Mouse (Mus musculus) myocyte (in vitro differentiated cells): ENCODE data around the gene Med14. TPM values are rescaled to one million over a fixed set of nuclear protein-coding genes. Genes with fewer than 3 reads are reported as not detected.

ENCODE experiments used
- H3K27me3 ChIP-seq: one replicate; pipeline ENCODE4 v1.6.1; 2011; ENCODE audit not compliant: control insufficient read depth, insufficient read depth, insufficient read length
- H3K36me3 ChIP-seq: one replicate; pipeline ENCODE4 v1.6.1; 2011; ENCODE audit not compliant: control insufficient read depth, insufficient read depth
- H3K4me2 ChIP-seq: one replicate; pipeline ENCODE4 v1.6.1; 2011; ENCODE audit warnings: low read depth, control low read depth
- H3K4me3 ChIP-seq: one replicate; pipeline ENCODE4 v1.5.1; 2011; ENCODE audit warnings: mild to moderate bottlenecking, control low read depth, moderate library complexity
- H3K79me2 ChIP-seq: one replicate; pipeline ENCODE4 v1.6.1; 2011; ENCODE audit not compliant: control insufficient read depth, insufficient read depth
- H3ac ChIP-seq: one replicate; pipeline ENCODE4 v1.6.1; 2011; ENCODE audit not compliant: control insufficient read depth, insufficient read length
- CEBPB ChIP-seq: IDR thresholded peaks from 2 replicates; pipeline ENCODE4 v1.6.1; 2011; ENCODE audit warnings: mild to moderate bottlenecking, moderate library complexity; ENCODE audit not compliant: poor library complexity, insufficient read depth, severe bottlenecking
- E2F4 ChIP-seq: IDR thresholded peaks from one replicate; pipeline ENCODE4 v1.6.1; 2011; ENCODE audit warnings: mild to moderate bottlenecking, control low read depth, moderate library complexity; ENCODE audit not compliant: insufficient read depth
- MAX ChIP-seq: IDR thresholded peaks from one replicate; pipeline ENCODE4 v1.6.1; 2011; ENCODE audit warnings: low read depth, mild to moderate bottlenecking, control low read depth
- MYOD1 ChIP-seq, 3 experiments: IDR thresholded peaks; one replicate each; pipeline ENCODE4 v1.6.1; 2011; ENCODE audit warnings: control low read depth in 2 of 3, low read depth in 2 of 3, mild to moderate bottlenecking in 2 of 3, moderate library complexity in 1 of 3; ENCODE audit not compliant: insufficient read length in 2 of 3, control insufficient read depth in 1 of 3
- MYOG ChIP-seq, 3 experiments: IDR thresholded peaks; one replicate each; pipeline ENCODE4 v1.6.1; 2011; ENCODE audit warnings: control low read depth in 2 of 3, low read depth in 2 of 3, mild to moderate bottlenecking in 2 of 3; ENCODE audit not compliant: insufficient read length in 2 of 3, control insufficient read depth in 1 of 3, insufficient read depth in 1 of 3
- POLR2A ChIP-seq: IDR thresholded peaks from one replicate; pipeline ENCODE4 v1.6.1; 2011; ENCODE audit warnings: low read depth, mild to moderate bottlenecking, control low read depth, moderate library complexity; ENCODE audit not compliant: insufficient read length
- POLR2AphosphoS2 ChIP-seq: IDR thresholded peaks from one replicate; pipeline ENCODE4 v1.6.1; 2011; ENCODE audit warnings: low read depth, control low read depth; ENCODE audit not compliant: insufficient read length
- REST ChIP-seq: IDR thresholded peaks from one replicate; pipeline ENCODE4 v1.6.1; 2011; ENCODE audit warnings: mild to moderate bottlenecking, control low read depth, moderate library complexity; ENCODE audit not compliant: insufficient read depth, insufficient read length
- SRF ChIP-seq: IDR thresholded peaks from one replicate; pipeline ENCODE4 v1.6.1; 2011; ENCODE audit warnings: low read depth; ENCODE audit not compliant: control insufficient read depth, insufficient read length
- TCF12 ChIP-seq: IDR thresholded peaks from one replicate; pipeline ENCODE4 v1.6.1; 2011; ENCODE audit warnings: mild to moderate bottlenecking, control low read depth; ENCODE audit not compliant: poor library complexity, insufficient read depth, severe bottlenecking
- TCF3 ChIP-seq: IDR thresholded peaks from one replicate; pipeline ENCODE4 v1.6.1; 2011; ENCODE audit warnings: low read depth, control low read depth; ENCODE audit not compliant: insufficient read length
- USF1 ChIP-seq: IDR thresholded peaks from one replicate; pipeline ENCODE4 v1.6.1; 2011; ENCODE audit warnings: low read depth, mild to moderate bottlenecking, control low read depth, moderate library complexity
- polyA plus RNA-seq: library from polyadenylated mRNA; unstranded; fragments of >200 nt; fragmentation: generic; extraction: Trizol; gene quantifications from one replicate; pipeline ENCODE4 v1.2.1, GENCODE M21; 2012; ENCODE audit warnings: missing spikeins

Gene Med14
- polyA plus RNA-seq, 1 experiment: 8.4 TPM

DNA sequence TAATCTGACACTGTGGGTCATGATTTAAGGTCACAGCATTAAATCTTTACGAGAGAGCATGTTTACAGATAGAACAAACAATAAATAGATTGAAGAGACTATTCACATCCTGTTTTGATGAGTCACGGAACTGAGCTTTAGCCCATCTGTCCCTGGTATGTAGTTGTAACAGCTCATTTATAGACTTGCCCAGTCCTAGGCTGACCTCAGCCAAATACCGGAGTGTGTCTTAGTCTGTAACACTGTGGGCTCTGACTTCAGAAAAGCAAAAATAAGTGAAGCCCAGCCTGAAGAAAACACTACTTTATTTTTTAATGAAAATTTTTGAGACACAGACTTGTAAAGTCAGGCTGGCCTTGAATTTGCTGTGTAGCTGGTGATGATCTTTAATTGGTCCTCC is 11.4 kb upstream of the Med14 start:
- Histone ChIP-seq H3K79me2 (no peaks in the 10 kb centered on the region), H3K27me3 (no peaks in the 10 kb centered on the region), H3ac (no peak overlapping the region), H3K4me2 (peak overlapping the region; percentile 47), H3K36me3 (no peaks in the 10 kb centered on the region), H3K4me3 (no peak overlapping the region)
- TF ChIP-seq E2F4 (no peak), MYOG (IDR thresholded peaks at IDR 0.05; ENCODE audit: control insufficient read depth in 1 of 3, insufficient read depth in 1 of 3, insufficient read length in 2 of 3, low read depth in 2 of 3) (no peak), MAX (no peak), POLR2AphosphoS2 (no peak), SRF (no peak), REST (no peak), USF1 (no peak), CEBPB (no peak), MYOD1 (IDR thresholded peaks at IDR 0.05; ENCODE audit: control insufficient read depth in 1 of 3, insufficient read length in 2 of 3, low read depth in 2 of 3) (no peak)

DNA sequence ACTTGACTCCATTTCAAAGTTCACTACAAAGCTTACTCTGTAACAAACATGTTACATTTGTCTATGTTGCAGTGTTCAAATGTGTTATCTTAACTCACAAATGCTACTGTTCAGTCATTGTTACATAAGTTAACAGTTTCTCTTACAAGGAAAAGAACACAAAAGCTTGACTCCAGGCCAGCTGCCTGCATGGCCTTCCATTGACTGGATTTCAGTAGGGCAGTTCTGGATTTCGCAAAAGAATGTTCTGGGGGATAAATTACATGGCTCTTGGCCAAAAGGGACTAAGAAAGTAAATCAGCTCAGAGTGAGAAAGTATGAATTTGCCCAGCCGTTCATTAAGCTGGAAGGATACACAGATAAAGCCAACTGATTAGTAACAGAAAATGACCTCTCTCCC is 9.7 kb upstream of the Med14 start:
- no peaks in the 10 kb centered on the region for H3K36me3 ChIP-seq
- H3K4me2 ChIP-seq: no peak overlapping the region
- no peak overlapping the region for H3ac ChIP-seq
- H3K79me2 ChIP-seq: no peaks in the 10 kb centered on the region
- H3K27me3 ChIP-seq: no peaks in the 10 kb centered on the region
- TF ChIP-seq USF1 (no peak), CEBPB (no peak), TCF3 (no peak), MYOG (IDR thresholded peaks at IDR 0.05; ENCODE audit: control insufficient read depth in 1 of 3, insufficient read depth in 1 of 3, insufficient read length in 2 of 3, low read depth in 2 of 3) (no peak)
- H3K4me3 ChIP-seq: no peak overlapping the region

DNA sequence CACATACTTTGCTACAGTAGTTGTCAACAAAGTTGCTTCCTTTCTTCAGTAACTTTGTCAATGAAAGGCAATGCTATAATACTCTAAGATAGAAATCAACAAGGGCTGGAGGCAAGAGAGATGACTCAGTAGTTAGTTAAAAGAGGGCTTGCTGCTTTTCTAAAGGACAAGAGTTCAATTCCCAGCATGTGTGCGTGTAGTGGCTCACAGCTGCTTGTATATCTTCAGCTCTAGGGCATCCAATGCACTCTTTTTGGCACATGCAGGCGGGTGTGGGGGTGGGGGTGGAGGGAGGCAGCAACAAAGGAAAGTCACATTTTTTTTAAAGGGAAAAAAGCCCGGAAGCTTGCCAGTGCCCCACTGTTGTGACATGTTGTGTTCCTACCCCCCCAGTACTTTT is 6.7 kb upstream of the Med14 start:
- Histone ChIP-seq H3K4me2 (no peak overlapping the region), H3K4me3 (no peak overlapping the region), H3K36me3 (no peaks in the 10 kb centered on the region), H3K27me3 (no peaks in the 10 kb centered on the region), H3ac (no peak overlapping the region), H3K79me2 (no peaks in the 10 kb centered on the region)
- TF ChIP-seq REST: no peak
- TF ChIP-seq MAX: no peak
- TF ChIP-seq MYOD1 (IDR thresholded peaks at IDR 0.05; ENCODE audit: control insufficient read depth in 1 of 3, insufficient read length in 2 of 3, low read depth in 2 of 3): no peak

DNA sequence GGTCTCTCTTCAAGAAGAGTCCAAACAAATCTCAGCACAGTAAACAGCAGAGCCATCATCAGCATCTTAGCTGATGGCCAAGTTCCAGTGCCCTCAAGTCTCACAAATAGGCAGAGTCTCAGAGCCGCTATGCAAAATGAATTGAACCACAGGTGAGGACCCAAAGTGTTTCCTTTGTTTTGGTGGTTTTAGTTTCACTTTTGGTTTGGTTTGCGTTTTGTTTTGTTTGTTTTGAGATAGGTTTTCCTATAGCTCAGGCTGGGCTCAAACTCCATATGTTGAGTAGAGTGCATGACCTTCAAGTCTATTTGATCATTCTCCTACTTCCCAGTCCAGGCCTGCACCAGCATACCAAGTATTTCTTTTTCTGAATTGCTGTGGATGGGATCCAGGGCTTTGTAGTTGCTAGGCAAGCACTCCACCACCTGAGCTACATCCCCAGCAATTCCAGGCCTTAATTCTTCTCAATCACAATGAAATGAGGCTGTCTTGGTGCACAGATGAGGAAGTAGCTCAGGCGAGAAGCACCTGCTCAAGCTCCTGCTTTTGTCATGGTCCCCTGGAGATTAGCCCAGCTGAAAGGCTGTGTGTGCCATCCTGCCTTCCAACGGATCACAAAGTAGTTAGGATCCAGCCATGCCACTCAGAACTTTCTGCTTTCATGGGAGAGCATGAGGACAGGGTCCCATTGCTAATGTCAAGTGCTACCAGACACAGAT is 5.1 kb upstream of the Med14 start:
- TF ChIP-seq CEBPB (no peak), TCF3 (no peak), MYOG (IDR thresholded peaks at IDR 0.05; ENCODE audit: control insufficient read depth in 1 of 3, insufficient read depth in 1 of 3, insufficient read length in 2 of 3, low read depth in 2 of 3) (no peak), SRF (no peak), POLR2A (no peak)
- H3ac ChIP-seq: no peak overlapping the region
- no peaks in the 10 kb centered on the region for H3K79me2 ChIP-seq
- peak overlapping the region; percentile 34 for H3K4me2 ChIP-seq
- no peak overlapping the region for H3K4me3 ChIP-seq
- no peaks in the 10 kb centered on the region for H3K36me3 ChIP-seq
- no peaks in the 10 kb centered on the region for H3K27me3 ChIP-seq

DNA sequence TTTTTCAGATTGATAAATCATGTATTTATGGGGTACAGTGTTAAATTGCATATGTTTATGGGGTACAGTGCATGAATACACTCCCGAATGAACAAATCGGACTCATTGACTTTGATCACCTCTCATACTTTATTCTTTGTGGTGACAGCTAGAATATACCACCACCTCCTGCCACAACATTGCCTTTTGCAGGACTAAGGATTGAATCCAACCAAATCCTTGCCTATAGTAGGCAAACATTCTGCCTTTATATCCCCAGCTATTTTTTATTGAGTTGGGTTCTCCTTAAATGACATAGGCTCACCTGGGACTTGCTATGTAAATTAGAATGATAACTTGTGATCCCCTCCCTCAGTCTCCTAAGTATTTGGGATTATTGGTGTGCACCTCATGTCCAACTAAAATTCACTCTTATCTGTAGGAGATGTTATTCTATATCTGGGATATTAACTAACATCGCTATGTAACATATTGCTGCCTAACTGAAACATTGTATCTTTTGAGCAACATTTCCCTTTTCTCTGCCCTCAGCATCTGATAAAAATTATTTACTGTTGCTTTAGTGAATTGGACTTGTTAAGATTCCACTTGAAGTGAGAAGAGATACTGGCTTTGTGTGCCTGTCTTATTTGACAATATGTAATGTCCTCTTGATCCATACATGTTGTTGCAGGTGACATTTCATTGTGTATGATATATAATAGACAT is 1.4 kb upstream of the Med14 start:
- Histone ChIP-seq H3K4me2 (peak overlapping the region; percentile 82), H3K79me2 (peaks cover 30% of the 10 kb centered on the region), H3ac (no peak overlapping the region), H3K4me3 (peak overlapping the region; percentile 43), H3K27me3 (no peaks in the 10 kb centered on the region), H3K36me3 (no peaks in the 10 kb centered on the region)
- no peak for TF ChIP-seq POLR2A
- no peak for TF ChIP-seq USF1
- no peak for TF ChIP-seq POLR2AphosphoS2
- TF ChIP-seq E2F4: no peak
- TF ChIP-seq MAX: no peak
- TF ChIP-seq REST: no peak
- no peak for TF ChIP-seq CEBPB
- TF ChIP-seq TCF12: no peak
- TF ChIP-seq SRF: no peak
